Mouse (Mus musculus): ENCODE measurements around the gene Gria4.

DNA sequence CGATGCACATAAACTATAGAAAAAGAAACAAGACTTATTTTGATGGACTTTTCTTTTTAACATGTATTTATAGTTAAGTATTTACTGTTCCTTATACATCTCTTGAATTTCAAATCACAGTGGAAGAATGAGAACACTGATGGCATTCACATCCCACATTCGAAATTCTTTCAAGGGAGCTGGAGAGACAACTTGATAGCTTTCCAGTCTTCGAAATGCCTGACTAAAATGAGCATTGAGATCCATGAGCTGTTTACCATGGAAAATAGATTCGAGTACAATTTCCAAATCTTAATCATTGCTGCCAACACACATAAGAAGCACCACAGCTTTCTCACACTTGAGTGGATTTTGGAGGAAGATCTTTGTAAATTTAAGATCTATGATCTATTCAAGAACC lies 164.1 kb downstream of the Gria4 start:
- TF ChIP-seq CTCF (IDR thresholded peaks at IDR 0.05; ENCODE audit: low read depth) (no peak), EP300 (IDR thresholded peaks at IDR 0.05; ENCODE audit: low read depth) (no peak)

All from liver, embryonic 14.5 days (tissue).